Mouse (Mus musculus): ENCODE data around the gene Tmem33.

Tmem33 gene

GRCm38 (mm10) chr5:67260531-67261371, at the start of gene Tmem33:
Gene Tmem33, plus strand, starts transcription at chr5:67260565.
- peak; percentile 96 for DNase-seq (ENCODE audit: low read depth, low spot score)

GRCm38 (mm10) chr5:67213168-67213567, 47.2 kb upstream of the Tmem33 start:
- no peak for DNase-seq (ENCODE audit: low read depth, low spot score)

GRCm38 (mm10) chr5:67215121-67216030, 45.0 kb upstream of the Tmem33 start:
- no peak for DNase-seq (ENCODE audit: low read depth, low spot score)

- no peak for DNase-seq (ENCODE audit: low read depth, low spot score)
Observed at GRCm38 (mm10) chr5:67216031-67216778, 44.2 kb upstream of the Tmem33 start.

GRCm38 (mm10) chr5:67216779-67217095, 43.6 kb upstream of the Tmem33 start:
- no peak for DNase-seq (ENCODE audit: low read depth, low spot score)

- no peak for DNase-seq (ENCODE audit: low read depth, low spot score)
Observed at GRCm38 (mm10) chr5:67221901-67222300, 38.5 kb upstream of the Tmem33 start.

GRCm38 (mm10) chr5:67222440-67223390, 37.6 kb upstream of the Tmem33 start:
- DNase-seq (ENCODE audit: low read depth, low spot score) = no peak

GRCm38 (mm10) chr5:67223391-67224121, 36.8 kb upstream of the Tmem33 start:
- DNase-seq (ENCODE audit: low read depth, low spot score) = no peak

- no peak for DNase-seq (ENCODE audit: low read depth, low spot score)
Observed at GRCm38 (mm10) chr5:67224122-67224502, 36.3 kb upstream of the Tmem33 start.

GRCm38 (mm10) chr5:67225758-67226157, 34.6 kb upstream of the Tmem33 start:
- DNase-seq (ENCODE audit: low read depth, low spot score) = no peak

GRCm38 (mm10) chr5:67227261-67227660, 33.1 kb upstream of the Tmem33 start:
- no peak for DNase-seq (ENCODE audit: low read depth, low spot score)

GRCm38 (mm10) chr5:67227682-67228444, 32.5 kb upstream of the Tmem33 start:
- DNase-seq (ENCODE audit: low read depth, low spot score) = no peak

- no peak for DNase-seq (ENCODE audit: low read depth, low spot score)
Observed at GRCm38 (mm10) chr5:67234682-67235081, 25.7 kb upstream of the Tmem33 start.

- DNase-seq (ENCODE audit: low read depth, low spot score) = no peak
Observed at GRCm38 (mm10) chr5:67235462-67235861, 24.9 kb upstream of the Tmem33 start.

GRCm38 (mm10) chr5:67236601-67237000, 23.8 kb upstream of the Tmem33 start:
- DNase-seq (ENCODE audit: low read depth, low spot score) = peak; percentile 27

GRCm38 (mm10) chr5:67238303-67238702, 22.1 kb upstream of the Tmem33 start:
- DNase-seq (ENCODE audit: low read depth, low spot score) = peak; percentile 45

- no peak for DNase-seq (ENCODE audit: low read depth, low spot score)
Observed at GRCm38 (mm10) chr5:67241713-67242112, 18.7 kb upstream of the Tmem33 start.

- DNase-seq (ENCODE audit: low read depth, low spot score) = no peak
Observed at GRCm38 (mm10) chr5:67243231-67243630, 17.1 kb upstream of the Tmem33 start.

- DNase-seq (ENCODE audit: low read depth, low spot score) = no peak
Observed at GRCm38 (mm10) chr5:67252261-67252660, 8.1 kb upstream of the Tmem33 start.
